Mouse (Mus musculus): ENCODE results near the gene Cd3e.
A peak's percentile ranks its signal among the peaks of the same experiment; 100 is the strongest.
"Not testable (repeated sequence)": the region's sequence is repeated elsewhere in the genome, so short reads cannot be mapped to it uniquely, and the experiment has no call there.

The Cd3e gene

DNA sequence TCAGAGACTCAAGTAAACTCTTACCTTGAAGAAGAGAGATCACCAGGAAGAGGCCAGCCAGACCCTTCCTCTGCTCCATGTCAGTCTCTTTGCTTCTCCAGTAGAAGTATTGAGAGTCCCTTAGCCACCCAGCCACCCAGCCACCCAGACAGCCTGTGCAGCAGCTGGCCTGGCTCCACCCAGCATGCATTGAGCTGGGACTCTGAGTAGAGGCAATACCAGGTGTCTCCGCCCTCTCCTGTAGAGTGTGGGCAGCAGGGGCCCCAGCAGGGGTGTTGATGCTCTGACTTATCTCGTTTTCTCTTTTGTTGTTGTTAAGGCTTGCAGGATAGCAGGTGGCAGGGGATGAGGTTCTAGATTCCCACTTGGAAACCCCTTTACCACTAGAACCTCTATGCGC, 29.2 kb downstream of the Cd3e start, which contains the start of gene Cd3g:
Gene Cd3g, minus strand, starts transcription at position 190 of the 400 bp plus-strand sequence.
- no peak for DNase-seq (ENCODE audit: low read depth, low spot score)

DNA sequence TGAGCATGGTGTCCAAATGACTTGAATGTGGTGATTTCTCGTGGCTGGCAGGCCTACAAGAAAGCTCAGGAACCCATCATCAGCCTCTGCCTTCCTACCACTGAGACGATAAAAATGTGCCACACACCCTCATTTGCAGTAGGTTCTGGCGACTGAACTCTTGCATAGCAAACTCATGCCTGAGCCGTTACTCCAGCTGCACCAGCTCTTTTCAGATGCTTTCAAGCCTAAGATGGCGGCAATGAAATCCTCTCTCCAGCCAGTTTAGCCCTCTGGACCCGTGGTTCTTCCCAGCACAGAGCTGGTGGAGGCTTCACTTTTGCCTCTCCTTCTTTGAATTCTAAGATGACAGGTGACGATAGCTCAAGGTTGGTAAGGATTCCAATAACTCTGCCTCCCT, 29.6 kb downstream of the Cd3e start:
- DNase-seq (ENCODE audit: low read depth, low spot score): no peak

DNA sequence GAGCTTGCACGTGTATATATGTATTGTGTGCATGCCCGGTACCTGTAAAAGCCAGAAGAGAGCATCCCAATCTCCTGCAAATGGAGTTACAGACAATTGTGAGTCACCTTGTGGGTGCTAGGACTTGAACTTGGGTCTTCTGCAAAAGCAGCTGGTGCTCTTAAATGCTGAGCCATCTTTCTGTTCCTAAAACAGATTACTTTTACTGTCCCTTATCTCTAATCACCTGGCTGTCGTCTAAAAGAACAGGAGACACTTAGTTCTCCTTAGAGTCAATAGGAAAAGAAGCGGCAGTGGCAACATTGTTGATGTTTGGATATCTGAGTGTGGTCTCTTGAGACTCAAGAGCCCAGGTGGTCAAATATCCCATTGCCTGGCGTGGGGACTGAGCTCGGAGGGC, 31.6 kb downstream of the Cd3e start:
- DNase-seq (ENCODE audit: low read depth, low spot score): no peak

DNA sequence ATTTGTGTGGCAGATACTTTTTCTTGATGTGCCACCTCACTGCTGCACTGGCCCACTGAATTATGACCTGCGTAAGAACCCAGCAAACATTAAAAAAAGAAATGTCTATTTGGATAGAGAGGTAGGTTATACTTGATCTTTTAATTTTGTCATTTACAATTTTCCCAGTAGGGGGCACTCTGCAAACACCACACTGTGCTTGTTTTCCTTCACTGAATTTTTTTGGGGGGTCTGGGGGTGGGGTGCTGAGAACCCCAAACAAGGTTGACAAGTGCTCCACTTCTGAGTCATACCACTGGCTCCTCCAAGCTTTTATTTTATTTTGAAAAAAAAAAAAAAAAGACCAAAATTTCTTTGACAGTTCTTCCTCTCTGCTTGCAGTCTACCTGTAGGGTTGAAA, 40.0 kb downstream of the Cd3e start:
- no peak for DNase-seq (ENCODE audit: low read depth, low spot score)

DNA sequence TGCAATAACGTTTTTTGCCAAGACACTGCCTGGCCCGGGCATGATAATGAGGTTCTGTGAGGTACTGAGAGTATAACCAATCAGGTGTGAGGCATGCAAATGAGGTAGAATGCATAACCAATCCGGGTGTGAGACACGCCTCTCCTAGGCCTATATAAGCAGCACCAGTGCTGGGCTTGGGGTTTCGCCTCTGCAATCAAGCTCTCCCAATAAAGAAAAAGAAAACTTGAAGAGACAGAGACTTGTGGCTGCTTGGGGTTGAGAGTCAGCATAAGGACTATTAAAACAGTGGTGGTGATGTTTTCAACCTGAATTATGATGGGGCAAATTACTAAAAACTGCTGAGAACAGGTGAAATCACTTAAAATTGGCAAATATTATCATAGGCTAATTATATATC, 41.7 kb downstream of the Cd3e start:
- not testable (repeated sequence) for DNase-seq (ENCODE audit: low read depth, low spot score)

DNA sequence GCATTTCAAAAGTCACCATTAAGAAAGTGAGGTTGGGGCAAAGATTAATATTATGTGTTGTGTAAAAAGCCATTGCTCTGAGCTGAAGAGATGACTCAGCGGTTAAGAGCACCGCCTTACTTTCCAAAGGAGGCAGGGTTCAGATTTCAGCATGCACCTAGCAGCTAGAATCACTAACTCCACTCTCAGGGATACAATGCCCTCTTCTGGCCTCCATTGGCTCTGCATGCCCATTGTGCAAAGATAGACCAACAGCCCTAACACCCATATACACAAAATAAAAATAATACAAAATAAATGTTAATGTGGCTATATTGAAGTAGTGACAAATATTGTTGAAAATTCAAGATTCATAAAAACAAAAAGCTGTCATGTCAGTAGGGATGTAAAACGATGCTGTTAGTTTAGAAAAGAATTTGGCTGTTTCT, 42.6 kb downstream of the Cd3e start:
- DNase-seq (ENCODE audit: low read depth, low spot score): peak; percentile 68

DNA sequence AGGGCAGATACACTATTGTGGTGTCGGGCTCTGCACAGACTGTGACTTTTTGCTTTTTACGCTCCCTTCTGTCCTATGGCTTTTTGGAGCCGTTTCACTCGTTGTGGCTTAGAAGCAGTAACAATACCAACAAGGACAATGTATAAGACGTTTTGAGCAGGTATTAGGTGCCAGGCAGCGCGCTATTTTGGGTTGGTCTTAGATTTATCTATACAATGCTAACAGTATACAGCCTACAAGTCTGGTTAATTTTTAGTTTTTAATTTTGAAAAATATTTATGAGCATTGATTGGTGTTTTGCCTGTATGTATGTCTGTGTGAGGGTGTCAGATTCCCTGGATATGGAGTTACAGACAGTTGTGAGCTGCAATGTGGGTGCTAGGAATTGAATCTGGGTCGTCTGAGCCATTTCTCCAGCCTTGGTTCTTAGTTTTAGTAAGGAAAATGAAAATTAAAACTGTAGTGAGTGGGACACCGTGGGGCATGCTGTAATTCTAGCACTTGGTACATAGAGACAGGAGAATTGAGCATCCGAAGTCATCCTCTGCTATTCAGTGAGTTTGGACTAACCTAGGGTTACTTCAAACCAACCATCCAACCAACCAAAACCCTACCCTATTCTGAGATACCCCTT, 43.5 kb downstream of the Cd3e start:
- DNase-seq (ENCODE audit: low read depth, low spot score): no peak

DNA sequence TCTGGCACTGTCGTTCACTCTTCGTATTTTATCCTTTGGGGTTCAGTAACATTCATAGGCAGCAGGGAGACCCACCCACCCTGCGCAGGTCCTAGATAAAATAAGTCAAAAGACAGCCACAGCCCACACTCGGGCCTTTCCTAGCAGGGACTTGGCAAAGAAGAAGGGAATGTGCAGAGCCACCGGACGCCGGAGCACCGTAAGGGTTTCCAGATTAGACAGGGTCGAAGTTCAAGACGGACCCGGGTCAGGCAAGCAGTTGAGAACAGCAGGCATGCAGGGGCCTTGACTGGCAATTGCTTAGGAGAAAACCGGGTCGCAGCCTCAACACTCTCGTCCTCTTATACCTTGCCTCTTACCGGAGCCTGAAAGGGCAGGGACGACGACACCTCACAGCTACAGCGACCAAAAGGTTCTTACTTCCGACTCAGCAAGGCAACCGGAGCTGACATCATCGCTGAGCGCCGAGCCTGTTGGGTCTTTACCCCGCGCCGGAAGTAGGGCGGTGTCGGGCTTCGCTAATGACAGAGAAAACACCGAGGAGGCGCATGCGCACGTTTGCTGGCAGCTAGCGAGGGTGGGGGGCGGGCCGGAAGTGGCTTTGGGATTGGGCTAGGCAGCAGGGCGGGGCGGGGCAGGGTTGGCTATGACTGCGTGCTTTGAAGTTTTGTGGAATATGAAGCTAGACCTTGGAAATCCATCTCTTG, 44.1 kb downstream of the Cd3e start, which contains the start of gene Ube4a:
Gene Ube4a, minus strand, starts transcription at position 475 of the 707 bp plus-strand sequence.
- DNase-seq (ENCODE audit: low read depth, low spot score): peak; percentile 98

DNA sequence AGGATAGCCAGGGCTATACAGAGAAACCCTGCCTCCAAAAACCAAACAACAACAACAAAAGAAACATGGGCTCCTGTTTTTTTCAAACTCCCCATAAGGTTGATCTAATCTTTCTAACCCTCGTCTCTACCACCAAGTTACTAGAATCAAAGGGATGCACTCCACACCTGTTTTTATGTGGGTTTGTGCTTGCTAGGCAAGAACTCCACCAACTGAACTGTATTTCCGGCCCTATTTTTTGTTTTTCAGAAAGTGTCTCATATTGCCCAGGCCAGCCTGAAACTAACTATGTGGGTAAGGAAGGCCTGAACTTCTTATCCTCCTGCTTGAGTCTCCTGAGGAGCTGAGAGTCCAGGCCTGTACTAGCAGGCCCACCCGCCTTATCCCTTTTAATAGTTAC, 55.0 kb downstream of the Cd3e start:
- DNase-seq (ENCODE audit: low read depth, low spot score): no peak

Data from WW6 (cell line).